Comparison of ENCODE assay signal across 12 mouse cellular contexts in the genomic region with DNA sequence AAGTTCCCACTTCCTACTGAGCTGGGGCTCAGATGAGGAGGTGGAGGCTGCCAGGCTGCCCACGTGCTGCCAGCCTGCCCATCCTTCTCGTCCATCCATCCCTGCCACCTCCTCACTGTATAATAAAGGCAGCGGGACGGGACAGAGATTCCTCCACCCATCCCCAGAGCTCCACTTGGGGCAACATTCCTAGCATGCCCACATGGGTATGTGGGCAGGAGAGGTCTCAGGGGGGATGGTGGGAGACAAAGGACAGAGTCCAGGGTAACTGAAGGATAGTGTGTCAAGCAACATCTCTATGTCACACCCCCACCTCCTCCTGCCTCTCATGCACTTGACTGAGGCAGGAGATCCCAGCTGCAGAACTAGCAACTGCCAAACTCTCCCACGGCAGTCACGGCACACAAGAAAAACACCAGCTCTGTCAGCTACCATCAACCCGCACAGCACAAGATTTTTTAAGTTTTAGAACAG. TPM values are rescaled to one million over a fixed set of nuclear protein-coding genes. Genes with fewer than 3 reads are reported as not detected.
A peak's percentile ranks its signal among the peaks of the same experiment; 100 is the strongest.
DNase-seq lines count a peak whose midpoint lies in the region; ATAC-seq and TF ChIP-seq lines count a peak whose summit lies in the region.
"Had no signal": no experiment of that assay in that cellular context is flagged by ENCODE, and none has a peak within 500 bp of the region (broad histone marks: within the 10 kb centered on the region; RNA-seq: fewer than 3 reads in every experiment).

No protein-coding gene starts in this region.

- peak; percentile 50; the same call in 1 of the 2 replicates for ATAC-seq in embryonic facial prominence, embryonic 14.5 days (ENCODE audit: low read depth)
- ATAC-seq: intestine, embryonic 16.5 days had no signal

- no peak for DNase-seq in heart, adult 2 months
- DNase-seq in heart, postnatal 4 days: no peak
- peak; percentile 41 for DNase-seq in 3134 (ENCODE audit: extremely low read depth, insufficient read length, low spot score)
- DNase-seq in embryonic facial prominence, embryonic 14.5 days (ENCODE audit: low spot score): no peak
- DNase-seq in kidney, postnatal 4 days: peak; percentile 29 to 60
- DNase-seq in adrenal gland, adult 8-10 months: no peak
- no peak for DNase-seq in thymus, adult 2 months
- no peak for DNase-seq in urinary bladder, postnatal 36 days (ENCODE audit: low spot score in 2 of 2)
- DNase-seq: adrenal gland, postnatal 10 days; liver, embryonic 13.5 days had no signal

- H3K27ac ChIP-seq in heart, adult 2 months: peak overlapping the region; percentile 48
- peak overlapping the region; percentile 52; the same call in 1 of the 2 replicates for H3K27ac ChIP-seq in embryonic facial prominence, embryonic 14.5 days (replicated peaks; ENCODE audit: low read depth, low read length)
- no peak overlapping the region for H3K27ac ChIP-seq in thymus, adult 2 months (ENCODE audit: control insufficient read depth, insufficient read depth, low read length)
- H3K27ac ChIP-seq: liver, embryonic 13.5 days; midbrain, embryonic 12.5 days had no signal

- no peak for TF ChIP-seq CTCF in heart, adult 2 months (IDR thresholded peaks at IDR 0.05)
- TF ChIP-seq CTCF in thymus, adult 2 months (IDR thresholded peaks at IDR 0.05; ENCODE audit: borderline replicate concordance, control insufficient read depth, extremely low read depth, insufficient read depth, low read length, poor library complexity): no peak

- H3K36me3 ChIP-seq in heart, adult 2 months (ENCODE audit: control insufficient read depth, insufficient read depth, low read length): no peaks in the 10 kb centered on the region; the same call in 1 of the 2 replicates
- H3K36me3 ChIP-seq in embryonic facial prominence, embryonic 14.5 days (ENCODE audit: control insufficient read depth, insufficient read depth, low read length): no peaks in the 10 kb centered on the region
- no peaks in the 10 kb centered on the region for H3K36me3 ChIP-seq in thymus, adult 2 months (ENCODE audit: control insufficient read depth, insufficient read depth, low read length)
- H3K36me3 ChIP-seq: liver, embryonic 13.5 days; midbrain, embryonic 12.5 days had no signal

- peaks cover 3% of the 10 kb centered on the region for H3K79me2 ChIP-seq in heart, adult 2 months (replicated peaks; ENCODE audit: control insufficient read depth, insufficient read depth, low read length)

- no peak for TF ChIP-seq POLR2A in heart, adult 2 months (IDR thresholded peaks at IDR 0.05; ENCODE audit: insufficient read depth, low read depth, low read length)
- TF ChIP-seq POLR2A in thymus, adult 2 months (IDR thresholded peaks at IDR 0.05; ENCODE audit: control insufficient read depth, extremely low read depth, insufficient read depth, low read length, poor library complexity): no peak

- no peaks in the 10 kb centered on the region for H3K9me3 ChIP-seq in embryonic facial prominence, embryonic 14.5 days (ENCODE audit: control insufficient read depth, low read length)
- H3K9me3 ChIP-seq: liver, embryonic 13.5 days; midbrain, embryonic 12.5 days had no signal

- no peak for TF ChIP-seq EP300 in heart, adult 2 months (IDR thresholded peaks at IDR 0.05; ENCODE audit: insufficient read depth, low read depth, low read length)

- H3K4me3 ChIP-seq in heart, adult 2 months: no peak overlapping the region
- H3K4me3 ChIP-seq in embryonic facial prominence, embryonic 14.5 days (ENCODE audit: low read depth, low read length): no peak overlapping the region
- no peak overlapping the region for H3K4me3 ChIP-seq in thymus, adult 2 months (ENCODE audit: control insufficient read depth, insufficient read depth, low read length)
- H3K4me3 ChIP-seq: liver, embryonic 13.5 days; midbrain, embryonic 12.5 days had no signal

- H3K9ac ChIP-seq in heart, adult 2 months (ENCODE audit: low read depth, low read length): no peak overlapping the region
- 0 out of 2 replicates have a peak overlapping the region, but pooled peaks have one; percentile 19 for H3K9ac ChIP-seq in embryonic facial prominence, embryonic 14.5 days (ENCODE audit: low read depth, low read length)
- H3K9ac ChIP-seq: liver, embryonic 13.5 days; midbrain, embryonic 12.5 days had no signal

- H3K4me1 ChIP-seq in heart, adult 2 months (ENCODE audit: control insufficient read depth, insufficient read depth, low read length): peaks cover 33% of the 10 kb centered on the region
- H3K4me1 ChIP-seq in embryonic facial prominence, embryonic 14.5 days (ENCODE audit: control insufficient read depth, insufficient read depth, low read length): peaks cover 12% of the 10 kb centered on the region
- H3K4me1 ChIP-seq in thymus, adult 2 months (replicated peaks; ENCODE audit: control insufficient read depth, insufficient read depth, low read length): 0 out of 2 replicates have a peak, but pooled peaks cover 2% of the 10 kb centered on the region

- intact Hi-C loops in heart, adult 2 months (cut with DNase I): loop anchor here (1.0 kb wide), 1 partner anchor 14 kb away; no protein-coding TSS in a partner anchor

- H3K27me3 ChIP-seq in heart, adult 2 months (ENCODE audit: control insufficient read depth, insufficient read depth, low read length): no peaks in the 10 kb centered on the region
- H3K27me3 ChIP-seq in embryonic facial prominence, embryonic 14.5 days (replicated peaks; ENCODE audit: control insufficient read depth, insufficient read depth, low read length): no peaks in the 10 kb centered on the region
- no peaks in the 10 kb centered on the region for H3K27me3 ChIP-seq in thymus, adult 2 months (ENCODE audit: control insufficient read depth, insufficient read depth, low read length)
- H3K27me3 ChIP-seq: liver, embryonic 13.5 days; midbrain, embryonic 12.5 days had no signal

- 34% methylated on average over 7 of the region's 7 CpGs for WGBS in heart, adult 2 months
- WGBS in embryonic facial prominence, embryonic 14.5 days: 40% methylated on average over 7 of the region's 7 CpGs
- 87% methylated on average over 7 of the region's 7 CpGs for WGBS in thymus, adult 2 months

- no peak overlapping the region for H3K4me2 ChIP-seq in embryonic facial prominence, embryonic 14.5 days (ENCODE audit: low read depth, low read length)
- H3K4me2 ChIP-seq: liver, embryonic 13.5 days; midbrain, embryonic 12.5 days had no signal

RNA-seq across cellular contexts. Expression of gene Smurf1, which starts 51.2 kb away (rescaled TPM):
- total RNA-seq in heart, adult 2 months (2021): 10 to 100 TPM; 26.6 to 27.0 TPM
- 23.1 and 26.2 TPM in 2 replicates for polyA plus RNA-seq in heart, adult 2 months (2012; rRNA removed)
- 10 to 100 TPM; 34.0 to 36.3 TPM for total RNA-seq in heart, postnatal 4 days (2021)
- 19.9 and 21.1 TPM in 2 replicates for polyA plus RNA-seq in embryonic facial prominence, embryonic 14.5 days (2014; fragmentation: Nextera tagmentation; extraction: Ambion mirVana)
- total RNA-seq in adrenal gland, adult 8-10 months (2022): 10 to 100 TPM; 20.3 to 25.8 (median 22.7) TPM
- 33.6 and 34.4 TPM in 2 replicates for polyA plus RNA-seq in thymus, adult 2 months (2012; rRNA removed)

Comparison
In these comparisons a context has a peak if more than half of its experiments do, and no peak if none do; other contexts are left out.
1. DNase-seq: peak in 3134 (single experiment) and kidney, postnatal 4 days (2 of 2); none in heart, adult 2 months (0 of 2), heart, postnatal 4 days (single experiment), embryonic facial prominence, embryonic 14.5 days (single experiment), adrenal gland, adult 8-10 months (single experiment), thymus, adult 2 months (single experiment) and urinary bladder, postnatal 36 days (0 of 2).